Mouse (Mus musculus) liver, embryonic 18 days (tissue): Measurements from ENCODE around the gene Mindy3. TPM values are rescaled to one million over a fixed set of nuclear protein-coding genes. Genes with fewer than 3 reads are reported as not detected.

Experiments used
- polyA plus RNA-seq: library from polyadenylated mRNA; depleted of rRNA; stranded (reverse); fragments of >200 nt; gene quantifications from 2 replicates; pipeline ENCODE4 v1.2.3, GENCODE M21; 2012; rRNA removed

Gene Mindy3
- polyA plus RNA-seq = 9.9 and 11.1 TPM in 2 replicates

DNA sequence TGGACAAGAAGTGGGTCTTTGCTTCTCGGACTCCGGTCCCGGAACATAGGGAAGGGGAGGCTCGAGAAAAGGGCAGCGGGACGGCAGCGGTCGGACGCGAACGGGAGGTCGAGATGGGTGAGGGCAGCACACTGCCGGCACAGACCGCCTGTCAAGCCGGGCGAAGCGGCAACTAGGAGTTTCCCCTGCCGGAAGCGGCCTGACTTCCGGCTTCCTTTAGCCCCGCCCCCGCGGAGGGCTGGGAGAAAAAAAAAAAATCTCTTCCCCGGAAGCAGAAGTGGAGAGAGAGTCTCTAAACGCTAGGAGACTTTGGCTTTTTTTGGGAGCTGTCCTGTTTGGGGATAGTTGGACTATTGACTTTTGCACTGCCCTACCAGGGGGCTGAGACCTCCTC lies at the start of gene Mindy3:
Gene Mindy3, minus strand, starts transcription at position 209 of the 394 bp plus-strand sequence.

DNA sequence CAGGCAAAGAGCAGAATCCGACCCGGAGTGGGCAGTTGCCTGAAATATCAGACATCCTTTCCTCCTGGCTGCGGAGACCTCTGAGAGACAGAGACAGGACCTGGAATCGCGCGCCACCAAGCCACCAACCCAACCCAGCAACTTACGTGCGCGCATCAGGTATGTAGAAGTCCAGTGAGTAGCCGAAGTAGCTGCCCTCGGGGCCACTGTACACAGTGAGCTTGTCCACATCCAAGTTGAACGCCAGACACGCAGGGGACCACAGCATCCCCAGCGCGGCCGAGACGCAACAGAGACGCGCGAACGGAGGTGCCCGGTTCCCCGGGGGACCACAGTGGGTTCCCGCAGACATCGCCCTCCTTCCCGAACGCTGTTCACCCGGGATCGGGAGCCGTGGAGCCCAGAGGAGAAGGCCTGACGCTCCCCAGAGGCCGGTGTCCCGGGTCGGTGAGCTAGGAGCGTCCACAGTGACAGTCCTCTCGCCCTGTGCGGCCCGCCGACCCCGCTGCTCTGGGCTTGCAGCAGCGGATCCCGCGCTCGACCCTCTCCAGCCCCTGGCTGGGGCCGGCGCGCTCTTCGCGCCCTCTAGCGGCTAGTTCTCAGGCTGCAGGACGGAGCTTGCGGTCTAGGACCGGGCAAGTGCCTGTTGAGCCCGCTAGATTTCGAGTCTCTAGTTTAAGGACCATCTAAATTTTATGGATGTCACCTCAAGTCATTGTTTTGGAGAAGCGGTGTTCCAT lies 117.7 kb downstream of the Mindy3 start, which contains the start of gene Itga8:
Gene Itga8, minus strand, starts transcription at position 492 of the 740 bp plus-strand sequence.

Other genes with a start within 250 kb of the Mindy3 start
- 1.5 TPM in 2 replicates for gene Itga8, start 117.5 kb downstream of the Mindy3 start, polyA plus RNA-seq